Mouse (Mus musculus): ENCODE results near the gene Zfp57. TPM values are rescaled to one million over a fixed set of nuclear protein-coding genes. Genes with fewer than 3 reads are reported as not detected.
"Not testable (repeated sequence)": the region's sequence is repeated elsewhere in the genome, so short reads cannot be mapped to it uniquely, and the experiment has no call there.

Gene Zfp57
- polyA plus RNA-seq, 1 experiment from 2014 or later = not detected

DNA sequence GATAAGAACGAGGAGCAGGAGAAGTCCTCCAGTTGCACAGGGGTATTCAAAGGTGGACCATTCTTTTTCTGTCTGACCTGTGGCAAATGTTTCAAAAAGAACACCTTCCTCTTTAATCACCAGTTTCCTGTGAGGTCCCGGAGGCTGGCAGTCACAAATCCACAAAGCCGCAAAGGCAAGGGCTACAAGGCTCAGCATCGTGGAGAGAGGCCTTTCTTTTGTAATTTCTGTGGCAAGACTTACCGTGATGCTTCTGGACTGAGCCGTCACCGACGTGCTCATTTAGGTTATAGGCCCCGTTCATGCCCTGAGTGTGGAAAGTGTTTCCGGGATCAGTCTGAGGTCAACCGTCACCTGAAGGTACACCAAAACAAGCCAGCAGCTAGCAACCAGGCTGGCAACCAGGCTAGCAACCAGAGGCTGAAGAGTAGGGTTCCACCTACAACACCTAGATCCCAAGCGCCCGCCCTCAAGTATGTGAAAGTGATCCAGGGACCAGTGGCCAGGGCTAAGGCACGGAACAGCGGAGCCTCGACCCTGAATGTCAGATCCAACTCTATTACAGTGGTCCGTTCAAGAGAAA is 8.6 kb downstream of the Zfp57 start:
- Histone ChIP-seq H3K79me2 (ENCODE audit: inconsistent target) (no peaks in the 10 kb centered on the region), H3K27ac (no peak overlapping the region), H3K4me3 (ENCODE audit: inconsistent target) (no peak overlapping the region), H3K36me3 (ENCODE audit: inconsistent target) (no peaks in the 10 kb centered on the region)
- WGBS (ENCODE audit: missing documents) = 43% methylated on average over 17 of the region's 17 CpGs

DNA sequence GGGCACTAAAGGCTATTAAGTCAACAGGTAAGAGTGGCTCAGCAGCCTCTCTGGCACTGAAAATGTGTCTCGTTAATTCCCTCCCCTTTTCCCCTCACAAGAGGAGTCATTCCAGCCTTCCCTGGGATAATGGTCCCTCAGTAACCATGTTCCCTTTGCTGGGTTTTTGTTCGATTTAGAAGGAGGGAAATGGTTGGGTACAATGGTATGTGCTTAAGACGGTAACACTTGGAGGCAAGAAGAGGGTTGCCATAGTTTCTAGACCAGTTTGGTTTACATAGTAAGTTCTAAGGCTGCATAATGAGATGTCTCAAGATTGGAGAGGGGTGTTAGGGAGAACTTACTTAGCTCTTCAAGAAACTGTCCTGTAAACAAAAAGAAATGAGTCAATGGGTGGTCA is 10.8 kb downstream of the Zfp57 start:
- no peak overlapping the region for H3K4me3 ChIP-seq (ENCODE audit: inconsistent target)
- no peaks in the 10 kb centered on the region for H3K36me3 ChIP-seq (ENCODE audit: inconsistent target)
- H3K27ac ChIP-seq = no peak overlapping the region
- no peaks in the 10 kb centered on the region for H3K79me2 ChIP-seq (ENCODE audit: inconsistent target)
- 93% methylated on average over 3 of the region's 3 CpGs for whole genome bisulfite sequencing (ENCODE audit: missing documents)

DNA sequence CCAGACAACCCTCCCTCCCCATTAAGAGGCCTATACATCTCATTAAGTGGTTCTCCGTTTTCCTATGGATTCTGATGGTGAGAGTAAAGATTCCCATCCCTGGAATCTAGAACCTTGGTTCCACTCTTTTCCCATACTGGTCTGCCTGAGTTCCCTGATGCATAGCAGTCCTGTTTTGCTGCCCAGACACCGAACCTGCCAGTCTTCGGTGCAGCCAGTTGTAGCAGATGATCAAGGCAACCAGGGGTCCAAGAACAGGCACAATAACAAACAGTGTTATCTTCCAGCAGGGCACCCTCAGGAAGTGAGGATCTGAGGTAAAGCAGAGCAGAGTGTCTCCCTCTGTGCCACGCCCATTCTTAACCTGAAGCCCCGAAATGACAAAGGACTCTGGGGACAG is 11.2 kb downstream of the Zfp57 start:
- no peaks in the 10 kb centered on the region for H3K79me2 ChIP-seq (ENCODE audit: inconsistent target)
- WGBS (ENCODE audit: missing documents) = 92% methylated on average over 5 of the region's 5 CpGs
- no peaks in the 10 kb centered on the region for H3K36me3 ChIP-seq (ENCODE audit: inconsistent target)
- no peak overlapping the region for H3K4me3 ChIP-seq (ENCODE audit: inconsistent target)
- H3K27ac ChIP-seq = no peak overlapping the region

DNA sequence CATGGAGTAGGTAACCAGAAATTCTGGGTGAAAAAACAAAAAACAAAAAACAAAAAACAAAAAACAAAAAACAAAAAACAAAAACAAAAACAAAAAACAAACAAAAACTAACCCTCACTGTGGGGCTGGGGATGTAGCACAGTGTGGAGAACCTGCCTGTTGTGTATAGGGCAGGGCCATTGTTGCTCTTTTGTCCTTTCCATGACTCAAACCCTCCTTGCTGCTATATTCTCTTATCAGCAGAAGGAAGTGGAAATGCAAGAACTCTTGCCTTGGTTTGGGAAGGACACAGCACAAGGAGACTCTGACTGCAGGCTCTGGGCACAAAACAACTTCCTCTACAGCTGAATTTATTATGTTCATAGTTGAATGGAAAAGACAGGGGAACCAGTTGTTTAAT is 15.4 kb downstream of the Zfp57 start:
- H3K79me2 ChIP-seq (ENCODE audit: inconsistent target) = no peaks in the 10 kb centered on the region
- no peak overlapping the region for H3K27ac ChIP-seq
- H3K4me3 ChIP-seq (ENCODE audit: inconsistent target) = no peak overlapping the region
- no peaks in the 10 kb centered on the region for H3K36me3 ChIP-seq (ENCODE audit: inconsistent target)

DNA sequence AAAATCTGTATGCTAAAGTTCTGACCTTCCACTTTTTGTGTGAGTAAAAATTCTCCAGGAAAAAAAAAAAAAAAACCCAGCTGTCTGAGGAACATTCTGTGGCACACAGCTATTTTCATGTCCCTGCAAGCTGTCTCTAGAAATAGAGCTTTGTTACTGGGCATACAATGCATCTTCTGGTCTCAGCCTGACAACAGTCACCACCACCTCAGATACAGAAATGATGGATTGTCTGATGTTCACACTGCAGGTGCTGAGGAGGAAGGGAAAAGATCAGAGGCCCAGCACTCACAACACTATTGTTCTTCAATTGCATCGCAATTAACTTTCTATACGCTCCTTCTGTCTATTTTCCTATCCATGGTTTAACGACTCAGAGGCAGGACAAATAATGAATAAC is 17.4 kb downstream of the Zfp57 start:
- H3K79me2 ChIP-seq (ENCODE audit: inconsistent target) = no peaks in the 10 kb centered on the region
- 95% methylated on average over 3 of the region's 3 CpGs for WGBS (ENCODE audit: missing documents)
- no peak overlapping the region for H3K27ac ChIP-seq
- no peaks in the 10 kb centered on the region for H3K36me3 ChIP-seq (ENCODE audit: inconsistent target)
- H3K4me3 ChIP-seq (ENCODE audit: inconsistent target) = no peak overlapping the region

DNA sequence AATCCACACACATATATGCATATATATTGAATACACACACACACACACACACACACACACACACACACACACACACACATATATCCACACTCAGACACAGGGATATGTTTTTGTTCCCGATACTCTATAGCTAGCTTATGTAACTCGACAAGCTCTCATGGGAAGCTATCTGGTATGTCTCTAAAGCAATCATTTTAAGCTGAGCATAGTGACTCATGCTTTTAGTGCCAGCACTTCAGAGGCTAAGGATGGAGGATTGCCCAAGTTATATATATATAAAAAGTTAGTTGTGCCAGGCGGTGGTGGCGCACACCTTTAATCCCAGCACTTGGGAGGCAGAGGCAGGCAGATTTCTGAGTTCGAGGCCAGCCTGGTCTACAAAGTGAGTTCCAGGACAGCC is 18.3 kb downstream of the Zfp57 start:
- H3K36me3 ChIP-seq (ENCODE audit: inconsistent target); H3K79me2 ChIP-seq (ENCODE audit: inconsistent target); H3K27ac ChIP-seq; H3K4me3 ChIP-seq (ENCODE audit: inconsistent target): not testable (repeated sequence)
- WGBS (ENCODE audit: missing documents) = 91% methylated on average over 2 of the region's 5 CpGs

DNA sequence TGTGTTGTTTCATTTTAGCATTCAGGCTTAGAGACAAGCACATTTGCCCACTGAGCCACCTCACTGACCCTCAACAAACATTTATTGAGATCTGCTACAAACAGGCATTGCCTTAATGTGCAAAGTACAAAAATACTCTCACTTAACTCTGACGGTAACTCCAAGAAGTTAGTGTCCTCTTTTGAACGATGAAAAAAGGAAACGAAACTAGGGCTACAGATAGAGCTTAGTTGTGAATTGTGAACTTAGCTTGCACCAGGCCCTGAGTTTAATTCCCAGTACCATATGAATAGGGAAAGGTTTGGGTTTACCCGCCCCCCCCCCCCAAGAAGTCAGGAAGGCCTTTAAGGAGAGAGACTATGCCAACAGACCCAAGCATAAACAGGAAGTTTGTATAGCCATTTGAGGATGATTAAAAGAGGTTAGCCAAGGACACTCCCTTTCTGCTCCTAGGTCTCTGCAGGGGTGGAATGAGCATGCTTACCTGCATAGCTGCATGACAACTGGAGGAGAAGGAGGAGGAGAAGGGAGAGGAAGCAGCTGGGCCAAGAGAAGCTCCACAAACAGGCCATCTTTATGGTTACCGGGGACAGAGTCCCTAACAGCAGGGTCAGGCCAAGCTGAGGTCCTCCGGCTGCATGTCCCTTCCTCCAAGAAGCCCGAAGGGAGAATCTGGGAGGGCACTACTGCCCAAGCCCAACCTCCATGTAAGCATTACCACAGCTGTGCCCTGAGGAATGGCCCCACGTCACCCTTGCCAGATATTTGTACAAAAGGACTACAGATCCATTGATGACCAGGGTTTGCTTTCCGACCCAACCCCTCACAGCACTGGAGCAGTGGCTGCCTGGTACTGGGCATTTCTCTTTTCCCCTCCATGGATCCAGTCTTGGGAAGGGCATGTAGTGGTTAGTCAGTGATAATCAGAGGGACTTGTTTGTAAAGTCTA is 21.9 kb downstream of the Zfp57 start, which contains the start of gene Mog:
TSS of gene Mog (minus strand) at position 771 of the 949 bp plus-strand sequence.
- Histone ChIP-seq H3K36me3 (ENCODE audit: inconsistent target) (no peaks in the 10 kb centered on the region), H3K4me3 (ENCODE audit: inconsistent target) (no peak within 1 kb of the TSS), H3K79me2 (ENCODE audit: inconsistent target) (no peaks in the 10 kb centered on the region), H3K27ac (no peak within 1 kb of the TSS)
- 58% methylated on average over 9 of the region's 9 CpGs for WGBS (ENCODE audit: missing documents)

DNA sequence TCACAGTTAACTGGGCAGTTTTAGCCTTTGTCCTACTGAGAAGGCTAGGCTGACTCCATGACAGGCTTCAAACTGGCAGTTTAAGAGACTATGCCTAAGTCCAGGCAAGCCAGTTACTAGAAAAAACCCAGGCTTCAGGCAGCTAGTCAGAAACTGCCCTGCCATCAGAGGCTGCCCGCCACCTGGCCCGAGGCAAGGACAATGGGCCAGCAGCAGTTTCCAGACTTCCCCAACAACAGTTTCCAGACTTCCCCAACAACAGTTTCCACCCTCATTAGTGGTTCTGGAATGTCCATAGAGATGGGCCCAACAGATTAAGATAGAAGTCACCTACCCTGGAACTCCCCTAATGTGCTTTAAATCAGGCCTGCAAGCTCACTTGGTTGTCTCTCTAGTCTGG is 25.5 kb downstream of the Zfp57 start:
- no peaks in the 10 kb centered on the region for H3K79me2 ChIP-seq (ENCODE audit: inconsistent target)
- no peak overlapping the region for H3K4me3 ChIP-seq (ENCODE audit: inconsistent target)
- H3K36me3 ChIP-seq (ENCODE audit: inconsistent target) = no peaks in the 10 kb centered on the region
- 100% methylated on average over 1 of the region's 2 CpGs for WGBS (ENCODE audit: missing documents)
- no peak overlapping the region for H3K27ac ChIP-seq

DNA sequence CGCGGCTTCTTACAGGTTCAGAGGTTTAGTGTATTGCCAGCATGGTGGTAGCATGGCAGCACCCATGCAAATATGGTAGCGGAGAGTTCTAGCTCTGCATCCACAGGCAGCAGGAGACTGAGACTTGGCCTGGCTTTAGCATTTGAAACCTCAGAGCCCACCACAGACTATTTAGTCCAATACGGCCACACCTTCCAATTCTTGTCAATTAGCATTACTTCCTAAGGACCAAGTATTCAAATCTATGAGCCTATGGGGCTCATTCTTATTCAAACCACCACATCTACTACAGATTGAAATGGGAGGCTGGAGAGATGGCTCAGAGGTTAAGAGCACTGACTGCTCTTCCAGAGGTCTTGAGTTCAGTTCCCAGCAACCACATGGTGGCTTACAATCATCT is 26.5 kb downstream of the Zfp57 start:
- Histone ChIP-seq H3K4me3 (ENCODE audit: inconsistent target) (no peak overlapping the region), H3K79me2 (ENCODE audit: inconsistent target) (no peaks in the 10 kb centered on the region), H3K36me3 (ENCODE audit: inconsistent target) (no peaks in the 10 kb centered on the region), H3K27ac (no peak overlapping the region)
- 97% methylated on average over 4 of the region's 4 CpGs for WGBS (ENCODE audit: missing documents)

DNA sequence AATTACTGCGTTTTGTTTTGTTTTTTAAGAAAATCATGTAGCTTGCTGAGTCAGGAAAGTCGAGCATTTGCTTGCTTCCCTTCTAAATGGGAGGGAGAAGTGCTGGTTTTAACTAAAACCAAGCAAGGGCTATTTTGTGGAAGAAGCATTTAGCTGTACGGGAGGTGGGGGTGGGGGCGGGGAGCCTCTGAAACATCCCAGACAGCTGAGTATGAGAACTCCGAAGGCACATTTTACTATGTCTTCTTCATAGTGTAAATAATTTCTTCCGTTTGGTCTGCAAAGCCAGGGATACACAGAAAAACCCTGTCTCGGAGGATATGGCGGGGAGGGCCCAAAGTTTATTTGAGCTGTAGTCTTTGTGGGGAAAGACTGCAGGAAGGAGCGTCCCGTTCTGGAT is 27.2 kb downstream of the Zfp57 start:
- Histone ChIP-seq H3K79me2 (ENCODE audit: inconsistent target) (no peaks in the 10 kb centered on the region), H3K4me3 (ENCODE audit: inconsistent target) (no peak overlapping the region), H3K36me3 (ENCODE audit: inconsistent target) (no peaks in the 10 kb centered on the region), H3K27ac (no peak overlapping the region)
- WGBS (ENCODE audit: missing documents) = 61% methylated on average over 10 of the region's 10 CpGs

DNA sequence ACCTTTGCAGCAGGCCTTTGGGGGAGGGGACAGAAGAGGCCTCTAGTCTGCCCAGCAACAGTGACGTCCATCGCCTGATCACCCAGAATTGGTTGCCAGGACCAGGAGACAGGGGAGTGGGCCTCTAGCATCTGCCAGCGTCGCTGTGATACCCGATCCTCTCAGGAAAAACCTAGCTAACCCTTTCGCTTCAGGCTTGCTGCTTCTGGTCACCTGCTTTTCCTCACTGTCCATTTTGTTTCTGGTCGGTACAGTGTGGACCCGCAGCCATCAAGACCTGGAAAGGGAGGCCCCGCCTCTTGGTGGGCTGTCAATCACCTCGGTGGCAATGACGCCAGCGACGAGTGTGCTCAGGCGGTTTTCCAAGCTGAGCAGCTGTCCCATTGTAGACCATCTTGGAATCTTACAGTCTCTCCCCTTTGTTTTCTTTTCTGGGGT is 27.7 kb downstream of the Zfp57 start:
- no peak overlapping the region for H3K27ac ChIP-seq
- H3K36me3 ChIP-seq (ENCODE audit: inconsistent target) = no peaks in the 10 kb centered on the region
- no peaks in the 10 kb centered on the region for H3K79me2 ChIP-seq (ENCODE audit: inconsistent target)
- 6% methylated on average over 14 of the region's 14 CpGs for WGBS (ENCODE audit: missing documents)
- H3K4me3 ChIP-seq (ENCODE audit: inconsistent target) = no peak overlapping the region

DNA sequence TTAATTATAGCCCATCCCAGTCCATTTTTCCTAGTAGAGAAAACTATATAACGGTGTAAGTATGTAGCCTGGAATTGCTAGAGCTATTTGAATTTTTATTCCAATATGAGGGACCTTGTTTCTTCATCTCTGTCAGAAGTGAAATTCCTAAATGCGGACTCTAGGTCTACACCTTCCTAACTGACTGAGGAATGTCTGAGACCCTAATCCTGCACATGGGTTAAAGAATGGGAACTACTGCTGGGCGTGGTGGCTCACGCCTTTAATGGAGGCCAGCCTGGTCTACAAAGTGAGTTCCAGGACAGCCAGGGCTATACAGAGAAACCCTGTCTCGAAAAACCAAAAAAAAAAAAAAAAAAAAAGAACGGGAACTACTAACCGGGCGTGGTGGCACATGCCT is 28.2 kb downstream of the Zfp57 start:
- WGBS (ENCODE audit: missing documents) = 79% methylated on average over 4 of the region's 8 CpGs
- H3K4me3 ChIP-seq (ENCODE audit: inconsistent target) = no peak overlapping the region

DNA sequence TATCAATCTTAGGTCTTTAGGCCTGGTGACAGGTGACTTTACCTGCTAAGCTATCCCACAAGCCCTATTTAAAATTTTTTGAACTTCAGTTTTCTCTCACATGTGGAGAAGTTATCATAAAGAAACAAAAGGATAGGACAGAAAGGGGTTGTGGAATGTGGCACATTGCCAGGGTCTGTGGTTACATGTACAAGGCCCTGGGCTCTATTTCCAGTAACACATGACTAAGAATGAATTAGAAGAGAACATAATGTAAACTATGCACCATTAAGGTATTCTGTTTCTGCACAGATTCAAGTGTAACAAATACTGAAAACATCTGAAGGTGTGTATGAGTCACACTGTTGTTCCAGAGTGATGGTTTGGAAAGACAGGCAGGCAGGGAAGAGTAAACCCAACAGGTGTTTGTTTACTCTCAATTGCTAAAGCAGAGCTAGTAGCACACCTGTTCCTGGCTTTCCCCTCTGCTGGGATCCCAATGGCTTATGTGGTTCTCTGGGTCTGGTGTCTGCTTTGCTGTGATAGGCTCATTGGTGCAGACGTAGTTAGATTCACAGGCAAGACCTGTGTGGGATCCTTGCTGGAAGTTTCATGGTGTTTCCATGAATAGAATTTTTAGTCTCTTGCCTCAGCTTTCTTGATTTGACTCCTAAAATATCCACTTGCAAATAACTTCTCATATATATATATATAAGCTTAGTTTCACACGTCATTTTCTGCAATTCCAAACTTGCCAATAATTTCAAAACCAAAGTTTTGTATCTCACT is 38.3 kb downstream of the Zfp57 start:
- H3K27ac ChIP-seq = no peak overlapping the region
- no peaks in the 10 kb centered on the region for H3K36me3 ChIP-seq (ENCODE audit: inconsistent target)
- 60% methylated on average over 2 of the region's 2 CpGs for whole genome bisulfite sequencing (ENCODE audit: missing documents)
- no peak overlapping the region for H3K4me3 ChIP-seq (ENCODE audit: inconsistent target)
- H3K79me2 ChIP-seq (ENCODE audit: inconsistent target) = no peaks in the 10 kb centered on the region

More for the DNA sequence above, 28.2 kb downstream of the Zfp57 start:
- no peaks in the 10 kb centered on the region for H3K36me3 ChIP-seq (ENCODE audit: inconsistent target)
- H3K79me2 ChIP-seq (ENCODE audit: inconsistent target) = no peaks in the 10 kb centered on the region
- H3K27ac ChIP-seq = no peak overlapping the region

DNA sequence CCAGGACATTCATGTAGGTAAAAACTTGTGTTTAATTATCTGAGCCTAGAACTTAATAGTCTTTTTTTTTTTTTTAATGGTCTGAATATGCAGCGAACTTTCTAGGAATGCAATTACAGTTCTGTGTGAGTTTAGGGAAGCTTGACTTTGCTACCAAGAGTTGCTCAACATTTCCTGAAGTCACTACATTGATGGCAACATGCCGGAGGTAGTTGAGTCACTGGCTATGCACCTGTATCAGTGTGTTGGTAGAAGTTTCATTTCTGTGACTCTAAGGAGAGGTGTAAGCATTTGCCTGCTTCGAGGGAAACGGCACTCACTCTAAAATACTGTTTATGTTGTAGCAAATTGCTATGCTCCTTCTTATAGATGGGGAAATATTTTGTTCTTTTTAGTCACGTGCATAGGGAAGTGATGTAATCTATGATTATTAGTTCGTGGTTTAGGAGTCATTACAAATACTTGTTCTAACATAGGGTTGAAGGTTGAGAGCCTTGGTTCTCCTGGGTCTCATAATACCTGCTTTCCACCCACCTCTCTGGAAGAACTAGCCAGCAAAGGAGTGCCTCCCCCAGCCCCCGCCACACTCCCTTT is 43.8 kb downstream of the Zfp57 start:
- no peaks in the 10 kb centered on the region for H3K79me2 ChIP-seq (ENCODE audit: inconsistent target)
- H3K36me3 ChIP-seq (ENCODE audit: inconsistent target) = no peaks in the 10 kb centered on the region
- WGBS (ENCODE audit: missing documents) = 10% methylated on average over 7 of the region's 7 CpGs
- H3K27ac ChIP-seq = no peak overlapping the region
- no peak overlapping the region for H3K4me3 ChIP-seq (ENCODE audit: inconsistent target)
